Mouse (Mus musculus): ENCODE measurements around the gene Fadd. TPM values are rescaled to one million over a fixed set of nuclear protein-coding genes. Genes with fewer than 3 reads are reported as not detected.

The Fadd gene
- polyA plus RNA-seq, 1 experiment, result 11.6 TPM

GRCm38 (mm10) chr7:144563456-144564155 lies 18.7 kb downstream of the Fadd start:
- WGBS, result 46% methylated on average over 9 of the region's 9 CpGs
- no peak for DNase-seq
- H3K4me3 ChIP-seq (replicated peaks; ENCODE audit: extremely low read depth, low read depth, low read length), result no peak overlapping the region

GRCm38 (mm10) chr7:144562016-144562415 lies 20.2 kb downstream of the Fadd start:
- 54% methylated on average over 3 of the region's 3 CpGs for WGBS
- no peak for DNase-seq
- H3K4me1 ChIP-seq (ENCODE audit: control insufficient read depth, insufficient read depth, low read length), result no peaks in the 10 kb centered on the region

More at GRCm38 (mm10) chr7:144563456-144564155, 18.7 kb downstream of the Fadd start:
- TF ChIP-seq POLR2A (IDR thresholded peaks at IDR 0.05; ENCODE audit: borderline replicate concordance, extremely low read depth, low read depth, low read length) (no peak), CTCF (IDR thresholded peaks at IDR 0.05; ENCODE audit: insufficient read depth, low read length) (no peak)
- no peaks in the 10 kb centered on the region for H3K4me1 ChIP-seq (ENCODE audit: control insufficient read depth, insufficient read depth, low read length)

GRCm38 (mm10) chr7:144560594-144560993 lies 21.7 kb downstream of the Fadd start:
- no peaks in the 10 kb centered on the region for H3K4me1 ChIP-seq (ENCODE audit: control insufficient read depth, insufficient read depth, low read length)
- TF ChIP-seq POLR2A (IDR thresholded peaks at IDR 0.05; ENCODE audit: borderline replicate concordance, extremely low read depth, low read depth, low read length) (no peak), CTCF (IDR thresholded peaks at IDR 0.05; ENCODE audit: insufficient read depth, low read length) (no peak)
- H3K4me3 ChIP-seq (replicated peaks; ENCODE audit: extremely low read depth, low read depth, low read length), result no peak overlapping the region
- WGBS, result 83% methylated on average over 4 of the region's 4 CpGs
- no peak for DNase-seq

More at GRCm38 (mm10) chr7:144562016-144562415, 20.2 kb downstream of the Fadd start:
- H3K4me3 ChIP-seq (replicated peaks; ENCODE audit: extremely low read depth, low read depth, low read length), result no peak overlapping the region
- TF ChIP-seq POLR2A (IDR thresholded peaks at IDR 0.05; ENCODE audit: borderline replicate concordance, extremely low read depth, low read depth, low read length) (no peak), CTCF (IDR thresholded peaks at IDR 0.05; ENCODE audit: insufficient read depth, low read length) (no peak)

GRCm38 (mm10) chr7:144558552-144558951 lies 23.7 kb downstream of the Fadd start:
- 51% methylated on average over 6 of the region's 6 CpGs for WGBS
- no peak for DNase-seq
- TF ChIP-seq POLR2A (IDR thresholded peaks at IDR 0.05; ENCODE audit: borderline replicate concordance, extremely low read depth, low read depth, low read length) (no peak), CTCF (IDR thresholded peaks at IDR 0.05; ENCODE audit: insufficient read depth, low read length) (no peak)

GRCm38 (mm10) chr7:144554123-144554472 lies 28.2 kb downstream of the Fadd start:
- peaks cover 7% of the 10 kb centered on the region for H3K4me1 ChIP-seq (ENCODE audit: control insufficient read depth, insufficient read depth, low read length)
- DNase-seq, result no peak
- TF ChIP-seq POLR2A (IDR thresholded peaks at IDR 0.05; ENCODE audit: borderline replicate concordance, extremely low read depth, low read depth, low read length) (no peak), CTCF (IDR thresholded peaks at IDR 0.05; ENCODE audit: insufficient read depth, low read length) (no peak)
- peak overlapping the region; percentile 76 for H3K4me3 ChIP-seq (replicated peaks; ENCODE audit: extremely low read depth, low read depth, low read length)
- 20% methylated on average over 8 of the region's 8 CpGs for WGBS

More at GRCm38 (mm10) chr7:144558552-144558951, 23.7 kb downstream of the Fadd start:
- Histone ChIP-seq H3K4me1 (ENCODE audit: control insufficient read depth, insufficient read depth, low read length) (peaks cover 3% of the 10 kb centered on the region; the same call in 1 of the 2 replicates), H3K4me3 (replicated peaks; ENCODE audit: extremely low read depth, low read depth, low read length) (no peak overlapping the region)

- WGBS, result under 1% methylated on average over 97 of the region's 97 CpGs
- TF ChIP-seq POLR2A (IDR thresholded peaks at IDR 0.05; ENCODE audit: borderline replicate concordance, extremely low read depth, low read depth, low read length) (peak; percentile 87; the same call in 1 of the 2 replicates), CTCF (IDR thresholded peaks at IDR 0.05; ENCODE audit: insufficient read depth, low read length) (no peak)
- Histone ChIP-seq H3K4me3 (replicated peaks; ENCODE audit: extremely low read depth, low read depth, low read length) (peak within 1 kb of the TSS; percentile 76), H3K4me1 (ENCODE audit: control insufficient read depth, insufficient read depth, low read length) (peaks cover 7% of the 10 kb centered on the region)
- DNase-seq, result peak; percentile 98
Observed at GRCm38 (mm10) chr7:144553237-144554122, 28.8 kb downstream of the Fadd start, which contains the start of gene Ppfia1. Gene Ppfia1, minus strand, starts transcription at chr7:144553729.

- Histone ChIP-seq H3K4me3 (replicated peaks; ENCODE audit: extremely low read depth, low read depth, low read length) (no peak overlapping the region), H3K4me1 (ENCODE audit: control insufficient read depth, insufficient read depth, low read length) (peaks cover 7% of the 10 kb centered on the region)
- DNase-seq, result no peak
- TF ChIP-seq CTCF (IDR thresholded peaks at IDR 0.05; ENCODE audit: insufficient read depth, low read length) (no peak), POLR2A (IDR thresholded peaks at IDR 0.05; ENCODE audit: borderline replicate concordance, extremely low read depth, low read depth, low read length) (no peak)
- 83% methylated on average over 8 of the region's 8 CpGs for WGBS
Observed at GRCm38 (mm10) chr7:144552274-144552673, 30.0 kb downstream of the Fadd start.

- DNase-seq, result no peak
- WGBS, result 26% methylated on average over 1 of the region's 1 CpGs
- TF ChIP-seq CTCF (IDR thresholded peaks at IDR 0.05; ENCODE audit: insufficient read depth, low read length) (no peak), POLR2A (IDR thresholded peaks at IDR 0.05; ENCODE audit: borderline replicate concordance, extremely low read depth, low read depth, low read length) (no peak)
- no peak overlapping the region for H3K4me3 ChIP-seq (replicated peaks; ENCODE audit: extremely low read depth, low read depth, low read length)
- H3K4me1 ChIP-seq (ENCODE audit: control insufficient read depth, insufficient read depth, low read length), result peaks cover 7% of the 10 kb centered on the region
Observed at GRCm38 (mm10) chr7:144550811-144551210, 31.5 kb downstream of the Fadd start.

- Histone ChIP-seq H3K4me1 (ENCODE audit: control insufficient read depth, insufficient read depth, low read length) (peaks cover 7% of the 10 kb centered on the region), H3K4me3 (replicated peaks; ENCODE audit: extremely low read depth, low read depth, low read length) (no peak overlapping the region)
- TF ChIP-seq CTCF (IDR thresholded peaks at IDR 0.05; ENCODE audit: insufficient read depth, low read length), result no peak
- TF ChIP-seq POLR2A (IDR thresholded peaks at IDR 0.05; ENCODE audit: borderline replicate concordance, extremely low read depth, low read depth, low read length), result no peak
- 89% methylated on average over 2 of the region's 2 CpGs for WGBS
- no peak for DNase-seq
Observed at GRCm38 (mm10) chr7:144549904-144550566, 32.2 kb downstream of the Fadd start.

Measured in lung, adult 2 months (tissue).